Mouse (Mus musculus) cerebellum, postnatal 14 days (tissue): ENCODE data around the gene Lingo1.

ENCODE experiments used
- DNase-seq, 2 experiments: peaks; one replicate each; pipeline ENCODE4 v3.0.0; 2021; ENCODE audit warnings: mixed read lengths in 2 of 2

Gene Lingo1

GRCm38 (mm10) chr9:56795721-56796655 lies at the start of gene Lingo1:
Gene Lingo1, minus strand, starts transcription at chr9:56796468.
- DNase-seq: peak; percentile 79

DNA sequence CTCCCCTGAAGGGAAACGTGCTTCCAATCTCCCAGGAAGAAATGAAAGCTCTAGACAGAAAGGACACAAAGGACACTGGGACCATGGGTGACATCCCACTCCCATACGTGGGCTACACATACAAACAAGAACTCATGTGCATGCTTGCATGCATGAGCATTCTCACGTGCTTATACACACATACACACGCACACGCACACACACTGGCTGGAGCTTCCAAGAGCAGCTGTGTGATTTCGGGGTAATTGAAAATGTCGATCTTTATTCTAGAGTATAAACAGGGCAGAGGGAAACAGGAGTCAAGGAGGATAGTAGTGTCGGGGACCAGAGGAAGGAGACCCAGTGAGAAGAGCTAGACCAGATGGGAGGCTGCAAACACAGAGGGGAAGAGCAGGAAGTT lies 48.4 kb upstream of the Lingo1 start:
- DNase-seq: no peak

DNA sequence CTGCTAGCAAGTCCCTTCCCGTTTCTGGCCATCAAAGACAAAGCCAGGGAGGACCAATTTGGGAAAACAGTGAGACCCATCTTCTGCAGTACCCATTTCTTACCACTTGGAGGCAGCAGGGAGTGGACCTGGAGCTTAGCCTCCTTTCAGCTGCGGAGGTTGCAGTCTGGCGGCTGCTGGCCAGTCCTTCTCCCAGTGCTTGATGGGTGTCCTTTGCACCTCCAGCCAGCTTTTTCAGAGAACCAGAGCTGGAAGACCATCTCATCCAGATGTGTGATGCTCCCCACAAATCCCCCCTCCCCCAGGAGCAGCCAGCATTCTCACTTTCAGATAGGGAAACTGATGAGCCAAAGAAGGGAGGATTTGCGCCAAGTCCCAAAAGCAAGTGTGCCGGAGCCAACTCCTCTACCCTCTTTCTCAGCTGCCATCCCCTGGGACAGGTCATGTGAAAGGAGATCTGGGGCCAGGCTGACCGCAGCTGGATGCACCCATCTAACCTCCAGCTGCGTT lies 47.5 kb upstream of the Lingo1 start:
- peak; percentile 88 to 91 for DNase-seq

DNA sequence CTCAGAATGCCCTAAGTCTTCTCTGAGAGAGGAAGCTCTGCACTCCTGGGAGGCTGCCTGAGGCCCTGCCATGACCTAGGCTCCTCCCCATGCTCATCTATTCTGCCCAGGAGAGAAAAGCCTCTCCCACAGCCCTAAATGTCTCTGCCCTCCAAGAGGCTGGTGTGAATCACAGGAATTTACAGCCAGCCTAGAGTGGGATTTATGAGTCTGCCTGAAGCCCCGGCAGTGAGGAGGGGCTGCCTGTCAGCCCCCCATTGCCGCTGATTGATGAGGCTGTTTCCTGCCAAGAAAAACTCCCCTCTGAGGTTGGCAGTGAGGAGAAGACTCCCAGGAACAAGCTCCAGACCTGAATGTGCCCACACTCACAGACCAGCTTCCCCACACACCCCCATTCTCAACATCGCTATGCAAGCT lies 46.0 kb upstream of the Lingo1 start:
- no peak for DNase-seq

- DNase-seq: no peak
Measured at GRCm38 (mm10) chr9:56841864-56842263, 45.6 kb upstream of the Lingo1 start.

- peak; percentile 25 to 31 for DNase-seq
Measured at GRCm38 (mm10) chr9:56840721-56841120, 44.5 kb upstream of the Lingo1 start.

DNA sequence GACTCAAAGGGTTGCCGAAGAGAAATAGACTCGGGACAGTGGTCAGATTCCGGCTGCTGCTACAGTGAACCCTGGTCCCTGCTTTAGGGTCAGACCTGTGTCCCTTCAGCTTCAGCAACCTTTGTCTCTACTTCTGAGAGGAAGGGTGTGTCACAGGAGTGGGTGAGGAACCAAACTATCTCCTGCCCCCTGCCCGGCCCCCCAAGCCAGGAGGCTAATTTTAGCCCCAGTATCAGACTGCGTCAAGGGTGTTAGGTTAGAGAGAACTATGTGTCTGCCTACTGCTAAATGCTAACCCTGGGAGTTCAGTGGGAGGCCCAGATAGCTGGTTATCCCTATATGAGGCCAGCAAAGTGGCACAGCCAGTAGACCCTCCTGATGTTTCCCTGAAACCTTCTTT lies 38.9 kb upstream of the Lingo1 start:
- DNase-seq: no peak

- DNase-seq: no peak
Measured at GRCm38 (mm10) chr9:56832900-56833299, 36.6 kb upstream of the Lingo1 start.

- DNase-seq: no peak
Measured at GRCm38 (mm10) chr9:56831904-56832303, 35.6 kb upstream of the Lingo1 start.

DNA sequence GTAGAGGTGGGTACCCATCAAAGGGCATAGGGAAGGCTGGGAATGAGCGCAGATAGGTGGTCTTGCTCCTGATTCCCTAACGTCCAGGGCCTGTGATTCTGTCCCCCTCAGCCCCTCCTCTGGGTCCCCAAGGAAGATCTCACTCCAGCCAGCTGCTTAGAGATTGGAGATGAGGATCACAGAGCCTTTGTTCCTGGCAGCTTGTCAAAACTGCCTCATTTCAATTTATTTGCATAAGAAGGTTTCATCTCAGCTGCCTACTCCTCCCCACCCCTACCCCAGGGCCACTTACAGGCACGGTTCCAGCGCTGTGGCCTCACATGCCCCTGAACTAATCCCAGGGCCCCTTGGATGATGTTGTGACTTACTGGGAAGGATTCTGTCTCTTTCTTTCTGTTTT lies 33.9 kb upstream of the Lingo1 start:
- peak; percentile 36 to 60 for DNase-seq

- DNase-seq: no peak
Measured at GRCm38 (mm10) chr9:56828841-56829240, 32.6 kb upstream of the Lingo1 start.

GRCm38 (mm10) chr9:56828146-56828545 lies 31.9 kb upstream of the Lingo1 start:
- no peak for DNase-seq

DNA sequence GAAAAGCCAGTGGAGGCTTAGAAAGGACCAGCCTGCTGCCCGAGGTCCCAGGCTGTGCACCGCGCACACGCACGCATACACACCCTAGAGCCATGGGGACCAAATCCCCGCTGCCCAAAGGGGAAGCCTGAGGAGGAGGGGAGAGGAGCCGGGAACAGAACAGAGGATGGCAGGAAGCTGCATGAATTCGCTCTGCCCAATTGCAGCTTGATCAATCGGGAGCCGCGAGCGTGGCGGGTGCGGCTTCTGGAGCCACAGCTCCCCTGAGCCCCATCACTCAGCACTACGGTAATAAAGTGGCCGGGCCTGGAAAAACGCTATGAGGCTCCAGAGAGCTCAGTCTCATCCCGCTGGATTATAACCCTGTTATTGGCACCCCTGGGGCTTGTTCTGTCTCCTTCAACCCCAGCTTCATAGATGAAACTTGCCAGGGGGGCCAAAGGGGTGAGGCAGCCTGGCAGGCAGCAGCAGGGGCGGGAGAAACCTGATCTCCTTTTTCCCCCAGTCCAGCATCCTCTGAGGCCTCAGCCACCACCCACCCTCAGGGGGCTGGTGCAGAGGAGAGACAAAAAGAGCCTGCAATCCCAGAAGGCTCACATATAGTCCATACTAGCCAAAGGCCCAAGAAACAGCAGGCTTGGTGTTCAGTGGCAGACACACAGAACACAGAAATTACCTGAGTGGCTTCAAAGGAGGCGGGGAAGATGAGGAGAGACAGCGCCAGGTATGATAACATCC lies 29.4 kb upstream of the Lingo1 start:
- peak in 1 of 2 experiments; percentile 31 for DNase-seq

GRCm38 (mm10) chr9:56824900-56825299 lies 28.6 kb upstream of the Lingo1 start:
- peak; percentile 74 to 79 for DNase-seq

- no peak for DNase-seq
Measured at GRCm38 (mm10) chr9:56810916-56811315, 14.6 kb upstream of the Lingo1 start.

GRCm38 (mm10) chr9:56807990-56808389 lies 11.7 kb upstream of the Lingo1 start:
- DNase-seq: no peak

DNA sequence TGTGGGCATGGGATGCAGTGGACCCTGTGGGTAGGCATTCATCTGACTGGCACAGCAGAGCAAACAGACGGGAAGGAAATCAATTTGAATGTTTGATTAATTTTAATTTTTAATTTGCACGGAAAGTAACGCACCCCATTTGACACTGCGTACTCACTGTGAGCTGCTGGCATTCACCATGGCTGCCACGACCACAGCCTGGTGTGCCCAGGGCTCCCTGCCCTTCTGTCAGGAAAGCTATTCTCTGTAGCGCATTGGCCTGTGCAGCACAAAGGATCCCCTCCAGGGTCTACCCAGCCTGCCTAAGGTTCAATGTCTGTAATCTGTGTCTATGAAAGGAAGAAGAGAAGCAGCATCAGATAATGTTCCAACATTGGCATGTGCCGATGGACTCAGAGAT lies 6.9 kb upstream of the Lingo1 start:
- no peak for DNase-seq

- DNase-seq: peak; percentile 92 to 93
Measured at GRCm38 (mm10) chr9:56797876-56798275, 1.6 kb upstream of the Lingo1 start.

GRCm38 (mm10) chr9:56796656-56797131 lies 426 bp upstream of the Lingo1 start:
- DNase-seq: peak; percentile 76 to 77

GRCm38 (mm10) chr9:56791696-56792261 lies 4.5 kb downstream of the Lingo1 start:
- peak; percentile 56 to 77 for DNase-seq

DNA sequence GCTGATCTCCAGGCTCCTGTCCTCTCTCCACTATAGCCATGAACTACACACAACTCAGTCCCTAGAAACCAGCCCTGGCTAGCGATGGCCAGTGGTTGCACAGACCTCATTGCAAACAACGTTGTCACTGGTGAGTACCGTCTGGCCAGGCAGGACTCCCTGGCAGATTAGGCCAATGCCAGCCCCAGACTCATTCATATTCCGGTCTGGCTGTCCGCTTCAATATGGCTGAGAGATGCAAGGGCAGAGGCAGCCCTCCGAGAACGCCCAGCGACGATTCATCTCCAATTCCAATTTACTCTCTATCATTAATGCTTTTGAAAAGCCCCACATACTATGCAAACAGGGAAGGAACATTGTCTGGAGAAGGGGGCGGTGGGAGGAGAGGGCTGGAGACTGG lies 11.7 kb downstream of the Lingo1 start:
- peak in 1 of 2 experiments; percentile 42 for DNase-seq

- DNase-seq: peak; percentile 97 to 99
Measured at GRCm38 (mm10) chr9:56776881-56777801, 19.1 kb downstream of the Lingo1 start.
